8 mouse cellular contexts compared by ENCODE assay signal in the genomic region with DNA sequence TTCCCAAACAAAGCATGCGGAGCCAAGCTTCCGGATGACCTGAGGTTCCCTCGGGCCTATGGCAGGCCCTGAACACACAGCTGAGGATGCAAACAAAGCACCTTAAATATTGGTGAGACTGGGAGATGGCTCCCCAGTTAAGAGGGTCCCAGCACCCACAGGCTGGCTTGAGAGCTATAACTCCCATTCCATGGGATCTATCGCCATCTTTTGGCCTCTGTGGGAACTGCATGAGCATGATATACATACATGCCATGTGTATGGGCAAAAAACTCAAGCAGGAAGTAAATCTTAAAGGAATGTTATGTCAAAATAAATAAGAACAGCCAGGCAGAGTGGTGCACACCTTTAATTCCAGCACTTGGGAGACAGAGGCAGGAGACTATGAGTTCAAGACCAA. TPM values are rescaled to one million over a fixed set of nuclear protein-coding genes. Genes with fewer than 3 reads are reported as not detected.
A peak's percentile ranks its signal among the peaks of the same experiment; 100 is the strongest.
DNase-seq lines count a peak whose midpoint lies in the region; ATAC-seq and TF ChIP-seq lines count a peak whose summit lies in the region.

No protein-coding gene starts in this region.

- no peak for ATAC-seq in hindbrain, embryonic 11.5 days (ENCODE audit: low FRiP score)
- no peak for ATAC-seq in hindbrain, embryonic 12.5 days (ENCODE audit: low FRiP score)
- no peak for ATAC-seq in Patski
- peak; percentile 53 for ATAC-seq in megakaryocyte progenitor cell, adult 5-6 weeks (replicated peaks; ENCODE audit: poor library complexity)
- ATAC-seq in forebrain, embryonic 14.5 days, result no peak

- peak; percentile 53 for DNase-seq in hindbrain, embryonic 11.5 days (ENCODE audit: low spot score)
- DNase-seq in B cell, adult 2 months, result peak; percentile 80 to 81
- no peak for DNase-seq in Patski (ENCODE audit: low read depth, low spot score)
- DNase-seq in thymus, postnatal 4 days, result peak; percentile 80
- DNase-seq in forebrain, embryonic 14.5 days (ENCODE audit: low spot score), result no peak
- DNase-seq in adrenal gland, adult 8-10 months, result no peak

- peak; percentile 80 for TF ChIP-seq CTCF in Patski (IDR thresholded peaks at IDR 0.05)

- CTCF ChIA-PET in Patski (lab: Charles Lee), result interaction anchor here (1.0 kb wide), 1 partner anchor 25 kb away, joined by 3 read pairs; no protein-coding TSS in a partner anchor

- no peaks in the 10 kb centered on the region for H3K9me3 ChIP-seq in hindbrain, embryonic 11.5 days (ENCODE audit: control insufficient read depth, low read length)
- no peaks in the 10 kb centered on the region for H3K9me3 ChIP-seq in hindbrain, embryonic 12.5 days (replicated peaks)
- no peaks in the 10 kb centered on the region for H3K9me3 ChIP-seq in forebrain, embryonic 14.5 days (replicated peaks; ENCODE audit: control insufficient read depth, low read length)

- H3K27me3 ChIP-seq in hindbrain, embryonic 11.5 days (ENCODE audit: control insufficient read depth, insufficient read depth, low read length), result no peaks in the 10 kb centered on the region
- no peaks in the 10 kb centered on the region for H3K27me3 ChIP-seq in hindbrain, embryonic 12.5 days
- H3K27me3 ChIP-seq in Patski, result no peaks in the 10 kb centered on the region
- H3K27me3 ChIP-seq in forebrain, embryonic 14.5 days (replicated peaks; ENCODE audit: control insufficient read depth, insufficient read depth, low read length), result no peaks in the 10 kb centered on the region

- H3K27ac ChIP-seq in hindbrain, embryonic 11.5 days (ENCODE audit: low read depth, low read length), result no peak overlapping the region
- no peak overlapping the region for H3K27ac ChIP-seq in hindbrain, embryonic 12.5 days
- no peak overlapping the region for H3K27ac ChIP-seq in forebrain, embryonic 14.5 days (ENCODE audit: low read depth, low read length)

- H3K4me2 ChIP-seq in hindbrain, embryonic 11.5 days (replicated peaks; ENCODE audit: low read depth, low read length), result no peak overlapping the region
- no peak overlapping the region for H3K4me2 ChIP-seq in hindbrain, embryonic 12.5 days (replicated peaks)
- no peak overlapping the region for H3K4me2 ChIP-seq in forebrain, embryonic 14.5 days (ENCODE audit: low read length)

- no peak overlapping the region for H3K9ac ChIP-seq in hindbrain, embryonic 11.5 days (ENCODE audit: low read depth, low read length)
- no peak overlapping the region for H3K9ac ChIP-seq in hindbrain, embryonic 12.5 days
- H3K9ac ChIP-seq in forebrain, embryonic 14.5 days (ENCODE audit: low read length), result no peak overlapping the region

- no peaks in the 10 kb centered on the region for H3K36me3 ChIP-seq in hindbrain, embryonic 11.5 days (ENCODE audit: control insufficient read depth, insufficient read depth, low read length)
- H3K36me3 ChIP-seq in hindbrain, embryonic 12.5 days, result no peaks in the 10 kb centered on the region
- no peaks in the 10 kb centered on the region for H3K36me3 ChIP-seq in forebrain, embryonic 14.5 days (ENCODE audit: control insufficient read depth, insufficient read depth, low read length)

- no peak overlapping the region for H3K4me3 ChIP-seq in hindbrain, embryonic 11.5 days (ENCODE audit: low read depth, low read length)
- no peak overlapping the region for H3K4me3 ChIP-seq in hindbrain, embryonic 12.5 days
- H3K4me3 ChIP-seq in forebrain, embryonic 14.5 days (ENCODE audit: low read depth, low read length), result no peak overlapping the region

- 80% methylated on average over 4 of the region's 4 CpGs for WGBS in hindbrain, embryonic 11.5 days
- WGBS in hindbrain, embryonic 12.5 days, result 77% methylated on average over 4 of the region's 4 CpGs
- 74% methylated on average over 4 of the region's 4 CpGs for whole genome bisulfite sequencing in forebrain, embryonic 14.5 days

- in situ Hi-C loops in Patski (cut with MboI; ENCODE audit: low pct_unique_long_range_greater_than_20kb), result no loop called here

- H3K4me1 ChIP-seq in hindbrain, embryonic 11.5 days (replicated peaks; ENCODE audit: control insufficient read depth, insufficient read depth, low read length), result no peaks in the 10 kb centered on the region
- peaks cover 12% of the 10 kb centered on the region for H3K4me1 ChIP-seq in hindbrain, embryonic 12.5 days
- peaks cover 3% of the 10 kb centered on the region for H3K4me1 ChIP-seq in forebrain, embryonic 14.5 days (ENCODE audit: control insufficient read depth, insufficient read depth, low read length)

- POLR2A ChIA-PET in Patski (lab: Charles Lee), result no interaction called here

RNA-seq across cellular contexts. Expression of gene 1810055G02Rik, which starts 15.8 kb away (rescaled TPM):
- 39.4 and 41.8 TPM in 2 replicates for polyA plus RNA-seq in hindbrain, embryonic 11.5 days (2014; fragmentation: Nextera tagmentation; extraction: Ambion mirVana)
- 37.3 and 37.5 TPM in 2 replicates for polyA plus RNA-seq in hindbrain, embryonic 12.5 days (2016; fragmentation: Nextera tagmentation; extraction: Ambion mirVana)
- 58.9 TPM for polyA plus RNA-seq in Patski (2021)
- 12.5 and 12.8 TPM in 2 replicates for total RNA-seq in megakaryocyte progenitor cell, adult 5-6 weeks (2015)
- 6.0 and 7.1 TPM in 2 replicates for total RNA-seq in megakaryocyte progenitor cell, adult 5-6 weeks (2017)
- polyA plus RNA-seq in forebrain, embryonic 14.5 days (2014; fragmentation: Nextera tagmentation; extraction: Ambion mirVana), result 29.7 and 34.6 TPM in 2 replicates
- 10 to 100 TPM; 29.1 to 42.7 (median 32.1) TPM for total RNA-seq in adrenal gland, adult 8-10 months (2022)

RNA-seq across cellular contexts. Expression of gene Lrp5, which starts 37.5 kb away (rescaled TPM):
- 3.0 and 5.1 TPM in 2 replicates for polyA plus RNA-seq in hindbrain, embryonic 11.5 days (2014; fragmentation: Nextera tagmentation; extraction: Ambion mirVana)
- 3.8 and 4.0 TPM in 2 replicates for polyA plus RNA-seq in hindbrain, embryonic 12.5 days (2016; fragmentation: Nextera tagmentation; extraction: Ambion mirVana)
- 44.9 TPM for polyA plus RNA-seq in Patski (2021)
- 20.3 and 22.4 TPM in 2 replicates for total RNA-seq in megakaryocyte progenitor cell, adult 5-6 weeks (2015)
- 17.3 and 20.4 TPM in 2 replicates for total RNA-seq in megakaryocyte progenitor cell, adult 5-6 weeks (2017)
- polyA plus RNA-seq in forebrain, embryonic 14.5 days (2014; fragmentation: Nextera tagmentation; extraction: Ambion mirVana), result 1.8 and 2.1 TPM in 2 replicates
- 100 to 1,000 TPM in 3 of 4 experiments, 10 to 100 TPM in 1; 99.3 to 161 (median 120) TPM for total RNA-seq in adrenal gland, adult 8-10 months (2022)

RNA-seq across cellular contexts. Expression of gene Kmt5b, which starts 43.3 kb away (rescaled TPM):
- 43.9 and 52.7 TPM in 2 replicates for polyA plus RNA-seq in hindbrain, embryonic 11.5 days (2014; fragmentation: Nextera tagmentation; extraction: Ambion mirVana)
- polyA plus RNA-seq in hindbrain, embryonic 12.5 days (2016; fragmentation: Nextera tagmentation; extraction: Ambion mirVana), result 59.3 and 70.8 TPM in 2 replicates
- 35.0 TPM for polyA plus RNA-seq in Patski (2021)
- 20.1 and 21.9 TPM in 2 replicates for total RNA-seq in megakaryocyte progenitor cell, adult 5-6 weeks (2015)
- 29.5 and 42.7 TPM in 2 replicates for total RNA-seq in megakaryocyte progenitor cell, adult 5-6 weeks (2017)
- polyA plus RNA-seq in forebrain, embryonic 14.5 days (2014; fragmentation: Nextera tagmentation; extraction: Ambion mirVana), result 32.8 and 48.7 TPM in 2 replicates
- total RNA-seq in adrenal gland, adult 8-10 months (2022), result 10 to 100 TPM; 46.7 to 80.0 (median 62.7) TPM

Comparison
In these comparisons a context has a peak if more than half of its experiments do, and no peak if none do; other contexts are left out.
1. DNase-seq: peak in hindbrain, embryonic 11.5 days (single experiment), B cell, adult 2 months (2 of 2) and thymus, postnatal 4 days (single experiment); none in Patski (single experiment), forebrain, embryonic 14.5 days (single experiment) and adrenal gland, adult 8-10 months (single experiment).